Mouse (Mus musculus): ENCODE results near the gene Gbgt1. TPM values are rescaled to one million over a fixed set of nuclear protein-coding genes. Genes with fewer than 3 reads are reported as not detected.

The Gbgt1 gene
- polyA plus RNA-seq, 1 experiment, result 5.6 TPM

DNA sequence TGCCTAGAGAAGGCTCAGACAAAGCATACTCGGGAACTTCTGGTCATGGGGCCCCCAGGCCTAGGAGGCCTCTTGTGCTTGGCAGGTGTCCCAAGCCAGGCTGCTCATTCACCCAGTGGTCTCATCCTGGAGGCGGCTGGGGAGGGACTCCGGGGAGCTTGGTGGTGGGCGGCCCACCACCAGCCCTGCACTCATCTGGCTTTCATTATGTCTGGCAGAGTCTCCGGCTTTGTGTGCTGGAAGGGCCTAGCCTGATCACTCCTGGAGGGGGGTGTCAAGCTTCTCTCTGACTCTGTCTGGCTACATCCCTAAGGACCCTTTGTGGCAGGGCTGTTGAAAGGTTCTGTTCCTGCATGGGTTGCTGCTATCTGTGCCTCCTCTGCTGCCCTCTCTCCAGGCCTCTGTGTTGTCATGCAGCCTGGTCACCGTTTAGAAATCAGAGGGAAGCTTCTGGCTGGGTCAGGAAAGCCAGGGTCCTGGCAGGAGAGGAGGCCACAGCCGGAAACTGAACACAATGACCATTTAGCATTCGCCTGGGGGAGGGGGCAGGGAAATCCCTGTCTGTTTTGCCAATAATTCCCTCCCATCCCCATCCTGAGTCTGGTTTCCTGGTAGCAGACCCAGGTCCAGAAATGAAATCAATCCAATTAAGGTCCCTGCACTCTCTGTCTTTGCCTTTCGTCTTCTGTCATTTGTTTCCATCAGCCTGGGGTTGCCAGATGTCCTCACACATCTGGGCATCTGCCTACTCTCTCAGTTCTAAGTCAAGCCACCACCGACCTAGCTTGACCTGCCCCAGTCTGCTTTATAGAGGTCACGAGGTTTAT is 38.0 kb downstream of the Gbgt1 start:
- Histone ChIP-seq H3K4me3 (replicated peaks; ENCODE audit: extremely low read depth, low read depth, low read length) (peak overlapping the region; percentile 79), H3K4me1 (ENCODE audit: control insufficient read depth, insufficient read depth, low read length) (peaks cover 18% of the 10 kb centered on the region)
- TF ChIP-seq POLR2A (IDR thresholded peaks at IDR 0.05; ENCODE audit: borderline replicate concordance, extremely low read depth, low read depth, low read length) (peak; percentile 25; the same call in 1 of the 2 replicates), CTCF (IDR thresholded peaks at IDR 0.05; ENCODE audit: insufficient read depth, low read length) (no peak)
- no peak for DNase-seq
- WGBS, result 38% methylated on average over 11 of the region's 11 CpGs

DNA sequence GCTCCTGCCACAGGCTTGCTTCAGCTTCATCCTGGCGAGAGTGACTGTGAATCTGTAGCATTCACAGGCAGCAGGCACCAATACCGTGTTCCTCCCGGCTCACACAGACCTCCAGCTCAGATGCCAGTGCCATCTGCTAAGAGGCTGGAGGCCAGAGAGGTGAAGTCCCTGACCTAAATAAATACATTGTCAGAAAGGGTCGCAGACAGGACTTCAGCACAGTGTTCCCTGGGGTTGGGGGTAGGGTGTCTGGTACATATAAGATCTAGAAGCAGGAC is 38.5 kb downstream of the Gbgt1 start:
- DNase-seq, result no peak
- TF ChIP-seq CTCF (IDR thresholded peaks at IDR 0.05; ENCODE audit: insufficient read depth, low read length) (no peak), POLR2A (IDR thresholded peaks at IDR 0.05; ENCODE audit: borderline replicate concordance, extremely low read depth, low read depth, low read length) (no peak)
- WGBS, result 32% methylated on average over 4 of the region's 4 CpGs
- Histone ChIP-seq H3K4me1 (ENCODE audit: control insufficient read depth, insufficient read depth, low read length) (peaks cover 19% of the 10 kb centered on the region), H3K4me3 (replicated peaks; ENCODE audit: extremely low read depth, low read depth, low read length) (no peak overlapping the region)

GRCm38 (mm10) chr2:28535650-28536049 is 39.0 kb downstream of the Gbgt1 start:
- Histone ChIP-seq H3K4me3 (replicated peaks; ENCODE audit: extremely low read depth, low read depth, low read length) (no peak overlapping the region), H3K4me1 (ENCODE audit: control insufficient read depth, insufficient read depth, low read length) (peaks cover 19% of the 10 kb centered on the region)
- no peak for TF ChIP-seq CTCF (IDR thresholded peaks at IDR 0.05; ENCODE audit: insufficient read depth, low read length)
- TF ChIP-seq POLR2A (IDR thresholded peaks at IDR 0.05; ENCODE audit: borderline replicate concordance, extremely low read depth, low read depth, low read length), result no peak
- DNase-seq, result no peak
- WGBS, result 37% methylated on average over 7 of the region's 7 CpGs

GRCm38 (mm10) chr2:28536166-28536565 is 39.5 kb downstream of the Gbgt1 start:
- no peak overlapping the region for H3K4me3 ChIP-seq (replicated peaks; ENCODE audit: extremely low read depth, low read depth, low read length)
- H3K4me1 ChIP-seq (ENCODE audit: control insufficient read depth, insufficient read depth, low read length), result peaks cover 19% of the 10 kb centered on the region
- TF ChIP-seq POLR2A (IDR thresholded peaks at IDR 0.05; ENCODE audit: borderline replicate concordance, extremely low read depth, low read depth, low read length) (no peak), CTCF (IDR thresholded peaks at IDR 0.05; ENCODE audit: insufficient read depth, low read length) (no peak)
- 38% methylated on average over 4 of the region's 4 CpGs for WGBS
- no peak for DNase-seq

DNA sequence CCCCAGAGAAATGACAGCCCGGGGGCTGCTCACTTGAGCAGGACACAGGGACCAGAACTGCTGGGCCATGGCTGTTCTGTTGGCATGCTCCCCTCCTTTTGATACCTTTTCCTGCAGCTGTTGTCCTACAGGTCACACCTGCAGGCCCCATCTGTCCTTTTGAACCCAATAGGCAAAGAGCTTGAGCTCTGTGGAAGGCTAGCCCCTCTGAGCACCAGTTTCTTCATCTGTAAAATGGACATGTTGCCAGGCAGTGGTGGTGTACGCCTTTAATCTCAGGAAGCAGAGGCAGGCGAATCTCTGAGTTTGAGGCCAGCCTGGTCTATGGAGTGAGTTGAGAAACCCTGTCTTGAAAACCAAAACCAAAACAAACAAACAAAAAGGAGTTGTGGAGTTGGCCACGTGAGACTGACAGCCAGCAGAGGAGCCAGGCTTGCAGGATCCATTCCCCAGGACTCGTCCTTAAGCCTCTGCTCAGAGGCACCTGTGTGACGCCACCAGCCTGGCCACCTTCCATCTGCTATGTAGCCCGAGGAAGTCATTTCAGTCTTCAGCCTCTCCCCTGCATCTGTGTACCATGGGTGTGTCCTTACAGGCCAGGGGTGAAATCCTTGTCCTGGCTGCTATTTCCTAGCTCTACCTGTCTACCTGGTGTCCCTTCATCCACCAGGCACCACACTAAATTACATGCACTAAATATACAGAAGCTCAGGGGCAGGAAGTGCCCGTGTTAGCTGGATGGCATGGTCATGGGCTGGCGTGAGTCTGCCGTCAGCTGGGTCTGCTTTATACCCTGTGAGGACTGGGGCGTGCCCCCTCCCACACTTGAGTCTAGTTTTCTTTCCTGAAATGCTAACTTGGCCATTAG is 40.3 kb downstream of the Gbgt1 start:
- WGBS, result 64% methylated on average over 11 of the region's 11 CpGs
- DNase-seq, result no peak
- no peak overlapping the region for H3K4me3 ChIP-seq (replicated peaks; ENCODE audit: extremely low read depth, low read depth, low read length)
- H3K4me1 ChIP-seq (ENCODE audit: control insufficient read depth, insufficient read depth, low read length), result peaks cover 19% of the 10 kb centered on the region
- TF ChIP-seq CTCF (IDR thresholded peaks at IDR 0.05; ENCODE audit: insufficient read depth, low read length) (no peak), POLR2A (IDR thresholded peaks at IDR 0.05; ENCODE audit: borderline replicate concordance, extremely low read depth, low read depth, low read length) (no peak)

DNA sequence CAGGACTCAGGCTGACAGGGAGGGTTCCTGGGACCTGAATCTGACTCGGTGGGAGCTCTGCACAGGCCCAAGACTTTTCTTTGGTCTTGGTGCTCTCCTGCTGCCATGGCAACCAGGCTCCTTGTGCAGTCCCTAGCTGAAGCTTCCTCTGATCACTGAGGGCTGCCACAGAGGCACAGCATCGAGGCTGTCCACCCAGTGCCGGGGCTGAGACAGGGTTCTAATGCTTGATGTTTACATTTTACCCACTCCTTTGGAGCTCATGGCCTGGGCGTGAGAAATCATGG is 40.9 kb downstream of the Gbgt1 start:
- TF ChIP-seq POLR2A (IDR thresholded peaks at IDR 0.05; ENCODE audit: borderline replicate concordance, extremely low read depth, low read depth, low read length) (no peak), CTCF (IDR thresholded peaks at IDR 0.05; ENCODE audit: insufficient read depth, low read length) (no peak)
- 46% methylated on average over 4 of the region's 4 CpGs for WGBS
- Histone ChIP-seq H3K4me3 (replicated peaks; ENCODE audit: extremely low read depth, low read depth, low read length) (no peak overlapping the region), H3K4me1 (ENCODE audit: control insufficient read depth, insufficient read depth, low read length) (peaks cover 19% of the 10 kb centered on the region)
- DNase-seq, result no peak

GRCm38 (mm10) chr2:28537995-28538816 is 41.5 kb downstream of the Gbgt1 start:
- Histone ChIP-seq H3K4me1 (ENCODE audit: control insufficient read depth, insufficient read depth, low read length) (peaks cover 19% of the 10 kb centered on the region), H3K4me3 (replicated peaks; ENCODE audit: extremely low read depth, low read depth, low read length) (no peak overlapping the region)
- TF ChIP-seq CTCF (IDR thresholded peaks at IDR 0.05; ENCODE audit: insufficient read depth, low read length), result no peak
- TF ChIP-seq POLR2A (IDR thresholded peaks at IDR 0.05; ENCODE audit: borderline replicate concordance, extremely low read depth, low read depth, low read length), result no peak
- 70% methylated on average over 8 of the region's 8 CpGs for WGBS
- no peak for DNase-seq

GRCm38 (mm10) chr2:28538817-28539128 is 42.1 kb downstream of the Gbgt1 start:
- 29% methylated on average over 1 of the region's 1 CpGs for WGBS
- DNase-seq, result no peak
- no peak overlapping the region for H3K4me3 ChIP-seq (replicated peaks; ENCODE audit: extremely low read depth, low read depth, low read length)
- TF ChIP-seq POLR2A (IDR thresholded peaks at IDR 0.05; ENCODE audit: borderline replicate concordance, extremely low read depth, low read depth, low read length) (no peak), CTCF (IDR thresholded peaks at IDR 0.05; ENCODE audit: insufficient read depth, low read length) (no peak)
- peaks cover 19% of the 10 kb centered on the region for H3K4me1 ChIP-seq (ENCODE audit: control insufficient read depth, insufficient read depth, low read length)

DNA sequence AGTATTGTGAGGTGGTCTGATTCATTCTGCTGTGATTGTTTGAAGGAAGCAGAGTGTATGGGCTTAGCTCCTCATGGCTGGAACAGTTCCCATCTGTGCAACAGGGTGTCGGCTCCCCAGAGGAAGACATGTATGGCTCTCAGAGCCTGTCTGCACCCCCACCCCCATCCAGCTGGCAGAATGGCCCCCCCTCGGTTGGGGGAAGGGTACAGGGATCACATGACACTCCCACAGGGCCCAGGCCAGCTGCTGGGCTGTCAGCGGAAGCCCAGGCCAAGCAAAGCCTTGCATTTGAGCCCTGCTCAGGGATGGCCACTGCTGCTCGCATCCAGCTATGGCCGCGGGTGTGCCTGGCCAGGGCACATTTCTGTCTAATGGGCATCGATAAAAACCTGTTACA is 42.5 kb downstream of the Gbgt1 start:
- TF ChIP-seq CTCF (IDR thresholded peaks at IDR 0.05; ENCODE audit: insufficient read depth, low read length) (no peak), POLR2A (IDR thresholded peaks at IDR 0.05; ENCODE audit: borderline replicate concordance, extremely low read depth, low read depth, low read length) (no peak)
- WGBS, result 27% methylated on average over 7 of the region's 7 CpGs
- no peak overlapping the region for H3K4me3 ChIP-seq (replicated peaks; ENCODE audit: extremely low read depth, low read depth, low read length)
- H3K4me1 ChIP-seq (ENCODE audit: control insufficient read depth, insufficient read depth, low read length), result peaks cover 19% of the 10 kb centered on the region
- no peak for DNase-seq

Measured in lung, adult 2 months (tissue).